Mouse (Mus musculus) lung, adult 2 months (tissue): Measurements from ENCODE around the gene Foxn3.

Source experiments
- CTCF ChIP-seq: fragments of 200-500 bp; IDR thresholded peaks from 2 replicates; pipeline ENCODE4 v1.5.1; 2011; ENCODE audit warnings: mild to moderate bottlenecking, low read length, control low read depth; ENCODE audit not compliant: insufficient read depth
- POLR2A ChIP-seq: fragments of 200-500 bp; IDR thresholded peaks from 2 replicates; pipeline ENCODE4 v1.6.1; 2011; ENCODE audit warnings: low read depth, mild to moderate bottlenecking, control low read depth, low read length, borderline replicate concordance; ENCODE audit errors: extremely low read depth

DNA sequence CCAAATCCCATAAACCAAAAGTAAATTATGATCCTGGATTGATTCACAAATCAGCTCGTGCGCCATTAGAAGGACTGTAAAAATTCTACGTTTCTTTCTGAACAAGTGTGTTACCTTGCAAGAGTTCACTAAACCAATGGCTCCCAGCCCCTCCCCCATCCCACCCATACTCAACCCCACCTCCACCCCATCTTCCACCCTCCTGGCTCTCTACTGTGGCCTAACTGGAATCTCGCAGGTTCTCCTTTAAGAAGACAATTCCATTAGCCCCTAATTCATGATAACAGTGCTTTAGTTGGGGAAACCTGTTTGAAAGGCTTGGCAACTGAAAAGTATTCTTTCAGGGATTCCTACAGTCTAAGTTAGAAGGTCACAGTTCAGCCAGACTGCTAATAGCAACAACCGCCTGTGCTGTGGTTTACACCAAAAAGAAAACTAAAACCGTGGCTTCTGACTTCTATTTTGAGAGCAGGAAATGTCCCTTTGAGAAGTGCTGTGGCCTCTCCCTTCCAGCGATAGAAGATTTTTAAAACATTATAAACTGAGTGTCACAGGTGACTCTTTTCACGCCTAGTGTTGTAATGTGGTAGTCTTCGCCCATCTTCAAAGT lies 1.0 kb upstream of the Foxn3 start:
- TF ChIP-seq CTCF (no peak), POLR2A (no peak)
